Mouse (Mus musculus) erythroblast, embryonic 14.5 days (primary cell): ENCODE data around the gene Sfmbt1.

Source experiments
- GATA1 ChIP-seq: IDR thresholded peaks from 2 replicates; pipeline ENCODE4 v1.6.1; 2012; ENCODE audit warnings: low read length, inconsistent platforms, mixed read lengths
- TAL1 ChIP-seq: IDR thresholded peaks from 3 replicates; pipeline ENCODE4 v1.6.1; 2012; ENCODE audit warnings: low read length, inconsistent platforms, mixed read lengths

DNA sequence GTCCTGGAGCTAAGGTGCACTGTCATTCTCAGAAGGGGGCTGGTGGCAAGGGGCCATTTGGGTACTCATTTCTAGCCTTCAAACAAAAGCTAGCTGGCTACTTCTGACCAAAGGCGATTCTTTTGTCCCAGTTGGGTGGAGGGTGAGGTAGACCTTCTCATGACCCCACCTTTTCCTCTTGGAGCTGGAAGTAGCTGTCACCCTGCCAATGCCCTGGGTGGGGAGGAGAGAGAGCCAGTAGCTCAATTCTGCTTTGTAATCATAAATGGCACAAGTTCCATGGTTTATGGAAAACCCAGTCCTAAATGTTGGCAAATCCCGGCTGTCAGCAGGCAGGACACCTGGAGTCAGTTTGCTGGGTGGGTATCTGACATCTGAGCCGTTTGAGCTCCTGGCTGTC, 48.6 kb upstream of the Sfmbt1 start:
- no peak for TF ChIP-seq TAL1
- no peak for TF ChIP-seq GATA1
